In the genomic region with DNA sequence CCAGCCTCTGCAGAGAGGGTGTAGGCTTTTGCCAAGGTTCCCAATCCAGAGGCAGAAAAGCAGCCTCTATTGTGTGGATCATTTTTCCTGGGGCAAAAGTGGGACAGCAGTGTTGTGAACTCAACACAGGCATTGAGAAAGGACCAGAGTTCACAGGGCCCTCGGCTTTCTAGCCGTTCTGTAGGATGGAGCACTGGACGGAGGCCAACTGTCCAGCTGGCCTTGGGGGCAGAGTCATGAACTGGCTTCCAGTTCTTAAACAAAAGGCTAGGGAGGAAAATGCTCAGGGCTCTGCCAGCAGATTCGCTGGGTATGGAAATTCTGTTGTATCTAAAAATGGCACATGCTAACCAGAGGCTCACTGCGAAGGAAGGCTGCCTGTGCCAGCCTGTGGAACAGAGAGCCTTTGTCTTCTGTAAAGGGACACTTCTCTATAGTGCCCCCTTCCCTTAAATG, we compare ENCODE assay signal across 7 mouse cellular contexts. TPM values are rescaled to one million over a fixed set of nuclear protein-coding genes. Genes with fewer than 3 reads are reported as not detected.
DNase-seq lines count a peak whose midpoint lies in the region; ATAC-seq and TF ChIP-seq lines count a peak whose summit lies in the region.

No protein-coding gene starts in this region.

- H3K9ac ChIP-seq in forebrain, embryonic 13.5 days: no peak overlapping the region
- H3K9ac ChIP-seq in heart, embryonic 16.5 days (ENCODE audit: low read length): 0 out of 2 replicates have a peak overlapping the region, but pooled peaks have one; percentile 30
- H3K9ac ChIP-seq in limb, embryonic 14.5 days (ENCODE audit: low read depth, low read length, severe bottlenecking): no peak overlapping the region

- no peak overlapping the region for H3K4me2 ChIP-seq in forebrain, embryonic 13.5 days
- H3K4me2 ChIP-seq in heart, embryonic 16.5 days (ENCODE audit: low read depth, low read length): peak overlapping the region; percentile 3; the same call in 1 of the 2 replicates
- no peak overlapping the region for H3K4me2 ChIP-seq in limb, embryonic 14.5 days (replicated peaks; ENCODE audit: low read depth, low read length, severe bottlenecking)

- no peaks in the 10 kb centered on the region for H3K27me3 ChIP-seq in forebrain, embryonic 13.5 days
- no peaks in the 10 kb centered on the region for H3K27me3 ChIP-seq in heart, embryonic 16.5 days (ENCODE audit: control insufficient read depth, insufficient read depth, low read length)
- H3K27me3 ChIP-seq in limb, embryonic 14.5 days (ENCODE audit: control insufficient read depth, insufficient read depth, low read length): no peaks in the 10 kb centered on the region

- peak overlapping the region; percentile 52 for H3K27ac ChIP-seq in forebrain, embryonic 13.5 days
- H3K27ac ChIP-seq in heart, embryonic 16.5 days (ENCODE audit: low read length): peak overlapping the region; percentile 58
- peak overlapping the region; percentile 72 for H3K27ac ChIP-seq in limb, embryonic 14.5 days (replicated peaks; ENCODE audit: low read depth, low read length)
- peak overlapping the region; percentile 65 for H3K27ac ChIP-seq in olfactory bulb, adult 2 months (ENCODE audit: insufficient read depth, low read depth, low read length)

- H3K9me3 ChIP-seq in forebrain, embryonic 13.5 days (replicated peaks): no peaks in the 10 kb centered on the region
- H3K9me3 ChIP-seq in heart, embryonic 16.5 days (replicated peaks; ENCODE audit: control insufficient read depth, low read length): no peaks in the 10 kb centered on the region
- no peaks in the 10 kb centered on the region for H3K9me3 ChIP-seq in limb, embryonic 14.5 days (ENCODE audit: control insufficient read depth, low read length)

- peaks cover 12% of the 10 kb centered on the region for H3K4me1 ChIP-seq in forebrain, embryonic 13.5 days
- H3K4me1 ChIP-seq in heart, embryonic 16.5 days (ENCODE audit: control insufficient read depth, insufficient read depth, low read length): peaks cover 12% of the 10 kb centered on the region
- peaks cover 16% of the 10 kb centered on the region; the same call in 1 of the 2 replicates for H3K4me1 ChIP-seq in limb, embryonic 14.5 days (ENCODE audit: control insufficient read depth, insufficient read depth, low read length)
- peaks cover 8% of the 10 kb centered on the region for H3K4me1 ChIP-seq in olfactory bulb, adult 2 months (ENCODE audit: control insufficient read depth, insufficient read depth, low read length)

- peak; percentile 89 for DNase-seq in cerebellum, adult 11-12 months
- peak; percentile 90 for DNase-seq in kidney, postnatal 10 days
- DNase-seq in limb, embryonic 14.5 days (ENCODE audit: low spot score): peak; percentile 48
- no peak for DNase-seq in T-cell, adult 2 months (ENCODE audit: low spot score)

- peak; percentile 91 for ATAC-seq in forebrain, embryonic 13.5 days
- peak; percentile 59 for ATAC-seq in heart, embryonic 16.5 days (replicated peaks; ENCODE audit: extremely low read depth, insufficient read depth, low FRiP score)
- ATAC-seq in limb, embryonic 14.5 days (ENCODE audit: low FRiP score, low read depth): peak; percentile 33; the same call in 1 of the 2 replicates

- no peak for TF ChIP-seq POLR2A in limb, embryonic 14.5 days (IDR thresholded peaks at IDR 0.05; ENCODE audit: borderline replicate concordance, extremely low read depth, insufficient read depth, insufficient read length)
- TF ChIP-seq POLR2A in olfactory bulb, adult 2 months (IDR thresholded peaks at IDR 0.05; ENCODE audit: insufficient read depth, low read depth, low read length): no peak

- no peak for TF ChIP-seq CTCF in olfactory bulb, adult 2 months (IDR thresholded peaks at IDR 0.05; ENCODE audit: insufficient read depth, low read depth, low read length)

- 22% methylated on average over 5 of the region's 5 CpGs for WGBS in forebrain, embryonic 13.5 days
- 15% methylated on average over 5 of the region's 5 CpGs for WGBS in heart, embryonic 16.5 days
- 51% methylated on average over 5 of the region's 5 CpGs for WGBS in limb, embryonic 14.5 days
- WGBS in olfactory bulb, adult 2 months: 42% methylated on average over 5 of the region's 5 CpGs

- H3K36me3 ChIP-seq in forebrain, embryonic 13.5 days (ENCODE audit: poor library complexity, severe bottlenecking): no peaks in the 10 kb centered on the region
- H3K36me3 ChIP-seq in heart, embryonic 16.5 days (ENCODE audit: control insufficient read depth, insufficient read depth): 0 out of 2 replicates have a peak, but pooled peaks cover 2% of the 10 kb centered on the region
- peaks cover 8% of the 10 kb centered on the region; the same call in 1 of the 2 replicates for H3K36me3 ChIP-seq in limb, embryonic 14.5 days (ENCODE audit: control insufficient read depth, insufficient read depth, low read length)

- no peak overlapping the region for H3K4me3 ChIP-seq in forebrain, embryonic 13.5 days
- no peak overlapping the region for H3K4me3 ChIP-seq in heart, embryonic 16.5 days (ENCODE audit: low read length)
- H3K4me3 ChIP-seq in limb, embryonic 14.5 days (replicated peaks; ENCODE audit: low read length): no peak overlapping the region
- no peak overlapping the region for H3K4me3 ChIP-seq in olfactory bulb, adult 2 months (ENCODE audit: insufficient read depth, low read depth, low read length)

RNA-seq across cellular contexts. Expression of gene Mocs2, which starts 20.5 kb away (rescaled TPM):
- polyA plus RNA-seq in forebrain, embryonic 13.5 days (2015; fragmentation: Nextera tagmentation; extraction: Ambion mirVana): 99.4 and 100 TPM in 2 replicates
- polyA plus RNA-seq in heart, embryonic 16.5 days (2015; fragmentation: Nextera tagmentation; extraction: Ambion mirVana): 65.5 and 69.3 TPM in 2 replicates
- polyA plus RNA-seq in limb, embryonic 14.5 days (2012; rRNA removed): 48.3 and 69.0 TPM in 2 replicates
- 112 and 114 TPM in 2 replicates for polyA plus RNA-seq in limb, embryonic 14.5 days (2014; fragmentation: Nextera tagmentation; extraction: Ambion mirVana)
- not detected in 2 replicates for polyA plus RNA-seq in olfactory bulb, adult 2 months (2012; ENCODE audit: insufficient read depth, insufficient read length, low replicate concordance, missing spikeins)

Comparison
In these comparisons a context has a peak if more than half of its experiments do, and no peak if none do; other contexts are left out.
1. ATAC-seq: peak in every context shown above with its lines; median percentile 91 in forebrain, embryonic 13.5 days; 59 in heart, embryonic 16.5 days; 33 in limb, embryonic 14.5 days.